Mouse (Mus musculus): ENCODE results near the gene Atraid.

The Atraid gene

DNA sequence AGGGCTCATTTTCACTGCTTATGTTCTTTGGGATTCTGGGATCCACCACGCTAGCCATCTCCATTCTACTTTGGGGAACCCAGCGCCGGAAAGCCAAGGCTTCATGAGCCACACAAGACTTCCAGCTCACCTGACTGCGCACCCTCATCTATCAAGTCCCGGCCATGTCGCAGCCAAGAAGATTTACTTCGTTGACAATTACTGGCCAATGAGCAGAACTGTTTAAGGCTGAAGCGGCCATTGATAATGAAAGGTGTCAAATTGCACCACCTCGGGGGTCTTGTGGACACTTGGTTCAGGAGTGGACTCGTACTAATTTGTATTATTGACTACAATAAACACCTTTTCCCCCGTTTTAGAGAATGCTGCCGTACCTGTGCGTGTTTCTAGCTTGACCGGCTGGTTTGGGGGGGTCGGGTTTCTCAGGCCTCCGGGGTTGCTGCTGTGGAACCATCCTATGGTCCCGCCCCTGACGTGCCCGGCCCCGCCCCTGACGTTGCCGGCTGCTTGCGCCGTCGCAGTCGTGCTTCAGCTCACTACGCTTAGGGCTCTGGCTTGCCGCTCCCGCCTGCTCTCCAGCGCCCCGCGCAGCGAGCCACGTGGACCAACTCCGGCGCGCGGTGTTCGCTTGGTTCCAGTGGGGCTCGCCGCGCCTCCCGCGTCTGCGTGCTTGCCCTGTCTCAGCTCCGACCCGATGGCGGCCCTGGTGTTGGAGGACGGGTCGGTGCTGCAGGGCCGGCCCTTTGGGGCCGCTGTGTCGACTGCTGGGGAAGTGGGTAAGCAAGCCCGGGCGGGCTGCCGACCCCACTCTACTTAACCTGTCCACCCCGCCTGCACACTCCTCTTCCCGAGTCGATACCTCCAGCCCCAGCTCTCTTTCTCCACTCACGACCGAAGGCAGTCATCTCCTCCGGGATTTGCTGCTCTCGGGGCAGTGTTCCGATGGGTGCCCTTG is 6.4 kb downstream of the Atraid start, which contains the start of gene Cad:
Gene Cad (plus strand): TSS at position 520 of the 955 bp plus-strand sequence.
- peak; percentile 91 to 92 for DNase-seq (ENCODE audit: low spot score in 2 of 2)

DNA sequence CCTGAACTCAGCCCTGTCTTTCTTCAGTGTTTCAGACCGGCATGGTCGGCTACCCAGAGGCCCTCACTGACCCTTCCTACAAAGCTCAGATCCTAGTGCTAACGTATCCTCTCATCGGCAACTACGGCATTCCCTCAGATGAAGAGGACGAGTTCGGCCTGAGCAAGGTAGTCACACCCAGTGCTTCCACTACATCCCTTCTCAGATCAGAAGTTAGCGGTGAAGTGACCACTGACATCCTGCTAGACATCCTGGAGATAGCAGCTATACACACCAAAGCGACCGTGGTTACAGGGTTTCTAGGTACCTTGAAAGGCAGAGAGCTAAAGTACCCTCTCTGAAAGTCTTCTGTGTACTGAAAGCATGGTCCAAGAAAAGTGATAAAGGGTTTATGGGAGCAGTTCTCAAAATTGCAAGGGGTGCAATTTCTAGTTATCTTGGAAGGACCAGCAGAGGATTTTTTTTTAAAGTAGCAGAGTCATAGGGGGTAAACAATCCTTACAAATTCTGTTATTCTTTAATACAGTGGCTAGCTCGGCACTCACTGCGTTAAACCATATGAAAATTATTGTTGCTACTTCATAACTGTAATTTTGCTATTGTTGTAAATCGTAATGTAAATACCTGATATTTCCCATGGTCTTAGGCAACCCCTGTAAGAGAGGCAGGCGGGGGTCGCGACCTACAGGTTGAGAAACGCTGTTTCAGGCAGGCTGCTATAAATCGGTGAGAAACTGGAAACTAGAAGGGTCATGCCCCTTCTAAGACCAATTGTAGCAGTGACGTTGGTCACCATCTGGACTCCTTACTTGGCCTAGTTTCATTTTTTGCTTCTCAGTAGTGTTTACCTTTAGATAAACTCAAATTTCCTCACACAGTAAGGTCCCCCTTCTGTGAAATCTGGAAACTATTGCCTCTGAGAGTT is 7.4 kb downstream of the Atraid start:
- no peak for DNase-seq (ENCODE audit: low spot score in 2 of 2)

DNA sequence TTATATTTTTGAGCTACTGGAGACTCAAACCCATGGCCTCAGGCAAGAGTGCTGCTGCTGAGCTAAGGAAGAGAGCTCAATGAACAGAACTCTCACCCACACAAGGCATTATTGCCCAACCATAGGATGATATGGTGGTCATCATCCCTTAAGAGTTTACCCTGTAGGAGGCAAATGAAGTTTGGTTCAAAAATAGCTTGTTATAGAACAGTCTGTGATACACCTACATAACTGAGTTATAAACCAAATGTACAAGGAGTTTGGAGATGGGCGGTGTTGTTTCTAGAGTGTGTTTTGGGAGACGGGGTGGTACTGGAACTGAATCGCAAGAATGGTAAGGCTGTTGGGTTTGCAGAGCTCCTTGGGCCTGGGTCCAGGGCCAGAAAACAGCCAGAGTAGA is 21.7 kb downstream of the Atraid start:
- no peak for DNase-seq (ENCODE audit: low spot score in 2 of 2)

GRCm38 (mm10) chr5:31071059-31071458 is 22.9 kb downstream of the Atraid start:
- DNase-seq (ENCODE audit: low spot score in 2 of 2) = no peak

- DNase-seq (ENCODE audit: low spot score in 2 of 2) = no peak
These were observed 23.7 kb downstream of the Atraid start for GRCm38 (mm10) chr5:31071821-31072220.

- DNase-seq (ENCODE audit: low spot score in 2 of 2) = no peak
These were observed 25.1 kb downstream of the Atraid start for GRCm38 (mm10) chr5:31073176-31073575.

DNA sequence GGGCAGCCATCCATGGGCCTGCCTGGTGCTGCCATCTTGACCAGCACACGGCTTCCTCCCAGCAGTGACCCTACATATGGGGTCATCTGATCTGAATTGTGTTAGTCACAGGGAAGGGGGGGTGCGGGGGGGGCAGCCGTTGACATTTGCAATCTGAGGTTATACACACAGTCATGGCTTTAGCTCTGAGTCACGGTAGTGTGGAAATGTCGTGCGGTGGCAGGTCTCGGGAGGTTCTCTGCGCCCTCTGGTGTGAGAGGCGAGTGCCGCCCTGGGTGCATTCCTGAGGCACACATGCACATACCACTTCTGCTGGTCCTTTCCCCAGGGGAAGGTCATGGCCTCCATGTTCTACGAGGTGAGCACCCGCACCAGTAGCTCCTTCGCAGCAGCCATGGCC is 28.2 kb downstream of the Atraid start:
- DNase-seq (ENCODE audit: low spot score in 2 of 2) = no peak

GRCm38 (mm10) chr5:31080059-31080794 is 32.1 kb downstream of the Atraid start:
- DNase-seq (ENCODE audit: low spot score in 2 of 2) = no peak

DNA sequence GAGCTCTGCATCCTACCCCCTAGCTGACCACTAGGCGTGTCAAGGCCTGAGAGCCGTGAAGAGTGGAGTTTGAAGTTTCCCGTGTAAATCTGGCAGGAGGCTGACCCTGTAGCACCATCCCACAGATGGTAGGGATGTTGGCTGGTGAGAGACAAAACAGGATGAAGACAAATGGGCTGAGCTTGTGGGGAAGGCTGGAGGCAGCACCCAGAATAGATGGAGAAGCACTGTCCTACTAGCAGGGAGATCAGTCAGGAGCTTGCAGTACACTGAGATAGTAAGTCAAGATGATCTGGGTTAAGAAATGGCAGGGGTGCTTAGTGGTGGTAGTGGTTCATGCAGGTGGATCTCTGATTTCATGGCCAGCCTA is 32.7 kb downstream of the Atraid start:
- DNase-seq (ENCODE audit: low spot score in 2 of 2) = no peak

GRCm38 (mm10) chr5:31081386-31081785 is 33.3 kb downstream of the Atraid start:
- DNase-seq (ENCODE audit: low spot score in 2 of 2) = peak in 1 of 2 experiments; percentile 62

- DNase-seq (ENCODE audit: low spot score in 2 of 2) = peak in 1 of 2 experiments; percentile 70
These were observed 34.2 kb downstream of the Atraid start for GRCm38 (mm10) chr5:31082355-31082754.

DNA sequence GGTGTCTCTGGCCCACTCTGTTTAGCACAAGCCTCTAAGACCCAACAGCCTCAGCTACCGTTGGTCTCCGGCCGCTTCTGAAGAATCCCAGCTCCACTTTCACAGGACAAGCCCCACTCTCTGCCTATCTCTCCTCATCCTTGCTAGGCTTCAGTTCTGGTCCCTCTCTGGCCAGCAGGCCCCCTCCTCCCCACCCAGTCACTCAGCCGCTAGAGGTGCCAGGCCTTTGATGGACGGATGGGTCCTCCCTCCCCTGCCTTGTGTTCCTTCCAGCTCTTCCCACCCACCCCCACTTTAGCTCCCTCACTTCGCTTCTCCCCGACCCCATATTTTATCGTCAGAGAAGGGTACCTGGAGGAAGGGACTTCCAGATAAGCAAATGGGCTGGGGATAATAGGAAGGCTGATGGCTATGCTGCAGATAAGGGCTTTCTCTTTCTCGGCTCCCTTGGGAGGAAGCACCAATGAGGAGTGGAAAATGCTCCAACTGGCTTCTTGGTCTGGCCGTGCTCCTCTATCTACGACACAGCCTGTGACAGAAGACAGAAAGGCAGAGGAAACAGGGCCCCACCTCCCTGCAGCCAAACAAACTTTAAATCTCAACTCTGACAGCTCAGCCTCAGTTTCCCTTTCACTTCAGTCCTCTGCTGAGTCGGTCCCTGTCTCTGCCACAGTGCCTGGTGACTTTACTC is 35.0 kb downstream of the Atraid start:
- DNase-seq (ENCODE audit: low spot score in 2 of 2) = no peak

GRCm38 (mm10) chr5:31083949-31084348 is 35.8 kb downstream of the Atraid start:
- no peak for DNase-seq (ENCODE audit: low spot score in 2 of 2)

DNA sequence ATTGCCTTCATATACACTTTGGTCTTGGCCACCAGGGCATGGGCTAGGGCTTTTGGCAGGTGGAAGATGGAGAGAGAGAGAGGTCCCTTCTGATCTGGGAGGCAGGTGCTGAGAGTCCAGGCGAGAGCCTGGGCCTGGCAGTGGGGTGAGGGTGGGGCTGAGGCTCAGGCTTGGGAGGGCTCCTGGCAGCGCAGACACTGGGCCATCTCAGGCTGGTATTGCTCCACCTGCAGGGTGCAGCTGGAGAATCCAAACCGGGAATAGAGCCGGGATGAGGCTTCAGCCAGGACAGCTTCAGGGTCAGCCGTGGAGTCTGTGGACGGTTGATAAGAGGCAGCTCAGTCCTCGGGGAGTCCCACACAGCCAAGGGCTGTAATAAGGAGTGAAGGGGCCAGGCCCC is 38.5 kb downstream of the Atraid start:
- DNase-seq (ENCODE audit: low spot score in 2 of 2) = no peak

DNA sequence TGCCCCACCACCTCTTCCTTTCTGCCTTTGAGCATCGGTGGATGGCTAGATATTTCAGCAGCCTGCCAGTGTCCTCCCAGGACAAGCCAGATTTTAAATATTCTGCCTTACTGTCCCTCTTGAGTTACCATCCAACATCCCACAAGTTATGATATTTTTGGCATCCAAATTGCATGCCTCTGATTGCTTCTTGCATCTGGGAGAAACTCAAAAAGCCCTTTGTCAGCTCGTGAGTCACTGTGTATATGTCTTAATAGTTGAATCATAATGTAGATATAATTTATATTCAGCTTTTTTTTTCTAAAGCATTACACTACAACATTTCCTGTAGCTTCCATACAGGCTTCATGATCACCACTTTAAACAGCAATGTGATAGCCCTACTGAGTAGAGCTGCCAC is 39.0 kb downstream of the Atraid start:
- DNase-seq (ENCODE audit: low spot score in 2 of 2) = no peak

DNA sequence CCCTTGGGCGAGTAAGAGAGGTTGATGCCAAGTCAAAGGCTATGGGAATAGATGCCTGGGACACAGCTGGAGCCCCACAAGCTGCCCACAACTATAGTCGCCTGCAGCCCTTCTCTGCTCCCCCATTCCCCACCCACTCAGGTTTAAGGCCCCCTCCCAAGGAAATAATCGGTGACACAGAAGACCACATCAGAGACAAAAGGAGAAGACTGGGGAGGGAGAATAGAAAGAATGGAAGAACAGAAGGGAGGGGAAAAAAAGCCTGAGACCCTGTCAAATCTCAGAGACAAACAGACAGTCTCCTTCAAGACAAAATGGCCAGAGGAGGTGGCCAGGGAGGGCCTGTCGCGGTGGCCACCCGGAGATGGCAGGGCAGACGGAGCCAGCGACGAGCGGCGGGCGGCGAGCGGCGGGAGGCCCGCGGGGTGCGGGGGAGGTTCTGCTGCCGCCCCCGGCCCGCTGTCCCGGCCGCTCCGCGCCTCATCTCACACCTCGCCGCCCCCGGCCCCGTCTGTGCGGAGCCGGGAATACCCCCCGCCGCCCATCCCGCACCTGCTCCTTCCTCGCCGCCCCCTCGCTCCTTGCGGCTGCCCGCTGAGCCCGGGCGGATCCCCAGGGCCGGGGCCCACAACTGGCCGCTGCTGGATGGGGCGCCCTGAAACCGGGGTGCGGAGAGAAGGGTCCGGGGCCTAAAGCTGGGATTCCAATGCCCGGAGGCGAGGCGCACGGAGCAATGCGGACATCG is 44.3 kb downstream of the Atraid start:
- no peak for DNase-seq (ENCODE audit: low spot score in 2 of 2)

DNA sequence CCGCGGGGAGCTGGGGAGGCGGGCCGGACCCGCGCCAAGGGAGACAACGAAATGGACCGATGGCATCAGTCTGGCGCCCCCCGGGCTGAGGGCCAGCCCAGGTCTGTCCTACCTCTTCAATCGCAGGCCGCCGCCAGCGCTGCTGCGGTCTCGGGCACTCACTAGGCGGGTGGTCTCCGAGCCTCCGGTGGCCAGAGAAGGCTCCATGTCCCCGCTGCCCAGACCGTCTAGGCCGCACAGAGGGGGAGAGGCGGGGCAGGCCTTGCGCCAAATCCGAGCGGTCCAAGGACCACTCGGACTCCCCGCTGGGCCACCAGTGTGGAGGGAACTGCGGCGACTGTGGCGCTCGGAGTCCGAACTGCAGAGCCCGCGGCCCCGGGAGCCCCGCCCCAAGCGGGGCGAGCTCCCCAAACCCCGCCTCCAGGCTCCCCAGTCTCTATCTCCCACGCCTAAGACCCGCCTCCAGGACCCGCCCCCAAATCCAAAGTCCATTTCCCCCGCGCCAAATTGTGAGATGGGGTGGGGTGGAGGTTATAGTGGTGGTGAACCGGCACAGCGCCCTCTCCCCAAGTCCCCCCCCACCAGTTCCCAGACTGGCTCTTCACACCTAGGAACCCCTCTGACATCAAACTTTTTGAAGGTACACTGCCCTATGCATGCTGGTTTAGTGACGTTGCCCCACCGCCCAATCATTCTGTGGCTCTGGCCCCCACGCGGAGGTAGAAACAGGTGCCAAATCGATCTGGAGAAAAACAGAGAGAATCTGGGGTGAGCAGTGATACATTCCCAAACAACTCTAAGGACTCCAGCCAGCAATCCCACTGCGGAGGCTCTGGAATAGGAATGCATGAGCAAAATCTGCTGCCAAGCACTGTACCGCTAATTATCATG is 45.3 kb downstream of the Atraid start:
- peak in 1 of 2 experiments; percentile 29 for DNase-seq (ENCODE audit: low spot score in 2 of 2)

GRCm38 (mm10) chr5:31094100-31094798 is 46.1 kb downstream of the Atraid start:
- no peak for DNase-seq (ENCODE audit: low spot score in 2 of 2)
